Mouse (Mus musculus) megakaryocyte, embryonic 14.5 days (primary cell): ENCODE measurements at regions not wholly inside any gene's neighbourhood (a gene's known extent, or its start where the extent isn't known, plus 50 kb on each side); places are given as distances from the start of the nearest gene placed in this dataset.

ENCODE experiments used
- FLI1 ChIP-seq: IDR thresholded peaks from 2 replicates; pipeline ENCODE4 v1.6.1; 2012; ENCODE audit warnings: low read length, inconsistent platforms, mixed read lengths
- GATA1 ChIP-seq: IDR thresholded peaks from 3 replicates; pipeline ENCODE4 v1.6.1; 2012; ENCODE audit warnings: mixed read lengths, low read length, inconsistent platforms, borderline replicate concordance

GRCm38 (mm10) chr5:51990847-51991610 lies 199.3 kb downstream of the Dhx15 start:
- TF ChIP-seq GATA1 (no peak), FLI1 (no peak)
